Comparison of ENCODE assay signal across 8 mouse cellular contexts in genomic region chr3:89159211-89159610, GRCm38 (mm10). TPM values are rescaled to one million over a fixed set of nuclear protein-coding genes. Genes with fewer than 3 reads are reported as not detected.
A peak's percentile ranks its signal among the peaks of the same experiment; 100 is the strongest.
DNase-seq lines count a peak whose midpoint lies in the region; ATAC-seq and TF ChIP-seq lines count a peak whose summit lies in the region.

No protein-coding gene starts in this region.

- no peaks in the 10 kb centered on the region for H3K9me3 ChIP-seq in G1E (replicated peaks)
- no peaks in the 10 kb centered on the region for H3K9me3 ChIP-seq in embryonic facial prominence, embryonic 14.5 days (ENCODE audit: control insufficient read depth, low read length)
- H3K9me3 ChIP-seq in hindbrain, embryonic 11.5 days (ENCODE audit: control insufficient read depth, low read length): no peaks in the 10 kb centered on the region
- H3K9me3 ChIP-seq in midbrain, postnatal 0 days (ENCODE audit: low read length): no peaks in the 10 kb centered on the region

- peak overlapping the region; percentile 74; the same call in 1 of the 2 replicates for H3K4me3 ChIP-seq in G1E (ENCODE audit: low read depth, low read length)
- peak overlapping the region; percentile 63 for H3K4me3 ChIP-seq in embryonic facial prominence, embryonic 14.5 days (ENCODE audit: low read depth, low read length)
- H3K4me3 ChIP-seq in hindbrain, embryonic 11.5 days (ENCODE audit: low read depth, low read length): peak overlapping the region; percentile 70
- peak overlapping the region; percentile 76 for H3K4me3 ChIP-seq in midbrain, postnatal 0 days (ENCODE audit: low read depth, low read length)

- peak overlapping the region; percentile 64; the same call in 1 of the 2 replicates for H3K9ac ChIP-seq in embryonic facial prominence, embryonic 14.5 days (ENCODE audit: low read depth, low read length)
- H3K9ac ChIP-seq in hindbrain, embryonic 11.5 days (ENCODE audit: low read depth, low read length): peak overlapping the region; percentile 74
- peak overlapping the region; percentile 69 for H3K9ac ChIP-seq in midbrain, postnatal 0 days (replicated peaks; ENCODE audit: low read length, poor library complexity, severe bottlenecking)

- no peak overlapping the region for H3K27ac ChIP-seq in embryonic facial prominence, embryonic 14.5 days (replicated peaks; ENCODE audit: low read depth, low read length)
- no peak overlapping the region for H3K27ac ChIP-seq in hindbrain, embryonic 11.5 days (ENCODE audit: low read depth, low read length)
- peak overlapping the region; percentile 70 for H3K27ac ChIP-seq in midbrain, postnatal 0 days (ENCODE audit: low read depth, low read length)

- 2% methylated on average over 13 of the region's 13 CpGs for WGBS in embryonic facial prominence, embryonic 14.5 days
- WGBS in hindbrain, embryonic 11.5 days: 1% methylated on average over 13 of the region's 13 CpGs
- WGBS in midbrain, postnatal 0 days: 0% methylated on average over 13 of the region's 13 CpGs

- DNase-seq in A20 (ENCODE audit: low read depth, low spot score) (peak; percentile 52), G1E (ENCODE audit: low spot score) (peak; percentile 53), liver (peak; percentile 70)
- peak; percentile 46 for DNase-seq in embryonic facial prominence, embryonic 14.5 days (ENCODE audit: low spot score)
- peak; percentile 75 for DNase-seq in hindbrain, embryonic 11.5 days (ENCODE audit: low spot score)
- no peak for DNase-seq in midbrain, postnatal 0 days (ENCODE audit: low spot score)
- peak; percentile 71 for DNase-seq in yolk sac, embryonic 10.5 days (ENCODE audit: low spot score)
- no peak for DNase-seq in left cerebral cortex, adult 9 months (ENCODE audit: low spot score in 2 of 2)

- TF ChIP-seq CTCF in G1E (IDR thresholded peaks at IDR 0.05; ENCODE audit: low read depth, low read length): no peak
- TF ChIP-seq CTCF in midbrain, postnatal 0 days (IDR thresholded peaks at IDR 0.05): no peak

- peak; percentile 34; the same call in 1 of the 2 replicates for ATAC-seq in G1E (ENCODE audit: extremely low read depth, insufficient number of reproducible peaks, low FRiP score, poor library complexity, severe bottlenecking)
- ATAC-seq in embryonic facial prominence, embryonic 14.5 days (ENCODE audit: low read depth): no peak
- ATAC-seq in hindbrain, embryonic 11.5 days (ENCODE audit: low FRiP score): 0 out of 2 replicates have a peak, but pooled peaks have one; percentile 10
- peak; percentile 18; the same call in 1 of the 2 replicates for ATAC-seq in midbrain, postnatal 0 days (ENCODE audit: low FRiP score)

- no peaks in the 10 kb centered on the region for H3K36me3 ChIP-seq in G1E (replicated peaks)
- no peaks in the 10 kb centered on the region for H3K36me3 ChIP-seq in embryonic facial prominence, embryonic 14.5 days (ENCODE audit: control insufficient read depth, insufficient read depth, low read length)
- no peaks in the 10 kb centered on the region for H3K36me3 ChIP-seq in hindbrain, embryonic 11.5 days (ENCODE audit: control insufficient read depth, insufficient read depth, low read length)
- no peaks in the 10 kb centered on the region for H3K36me3 ChIP-seq in midbrain, postnatal 0 days (ENCODE audit: insufficient read depth, low read length)

- H3K27me3 ChIP-seq in G1E (ENCODE audit: insufficient read depth, low read length): peaks cover 21% of the 10 kb centered on the region
- H3K27me3 ChIP-seq in embryonic facial prominence, embryonic 14.5 days (replicated peaks; ENCODE audit: control insufficient read depth, insufficient read depth, low read length): peaks cover 10% of the 10 kb centered on the region
- no peaks in the 10 kb centered on the region for H3K27me3 ChIP-seq in hindbrain, embryonic 11.5 days (ENCODE audit: control insufficient read depth, insufficient read depth, low read length)
- H3K27me3 ChIP-seq in midbrain, postnatal 0 days (ENCODE audit: insufficient read depth, low read length): no peaks in the 10 kb centered on the region

- peaks cover 33% of the 10 kb centered on the region for H3K4me1 ChIP-seq in G1E (ENCODE audit: insufficient read depth, low read depth, low read length)
- H3K4me1 ChIP-seq in embryonic facial prominence, embryonic 14.5 days (ENCODE audit: control insufficient read depth, insufficient read depth, low read length): peaks cover 20% of the 10 kb centered on the region
- 0 out of 2 replicates have a peak, but pooled peaks cover 4% of the 10 kb centered on the region for H3K4me1 ChIP-seq in hindbrain, embryonic 11.5 days (replicated peaks; ENCODE audit: control insufficient read depth, insufficient read depth, low read length)
- peaks cover 4% of the 10 kb centered on the region; the same call in 1 of the 2 replicates for H3K4me1 ChIP-seq in midbrain, postnatal 0 days (ENCODE audit: insufficient read depth, low read length)

- peak overlapping the region; percentile 98 for H3K4me2 ChIP-seq in embryonic facial prominence, embryonic 14.5 days (ENCODE audit: low read depth, low read length)
- H3K4me2 ChIP-seq in hindbrain, embryonic 11.5 days (replicated peaks; ENCODE audit: low read depth, low read length): peak overlapping the region; percentile 96
- H3K4me2 ChIP-seq in midbrain, postnatal 0 days (ENCODE audit: low read depth, low read length, poor library complexity, severe bottlenecking): peak overlapping the region; percentile 79

RNA-seq across cellular contexts. Expression of gene Hcn3, which starts 0.8 kb away (rescaled TPM):
- total RNA-seq in G1E (2014; fragmentation: Nextera tagmentation) (0.53 TPM in 1 of 2 replicates, not detected in the other), G1E (2017) (0.27 and 0.41 TPM in 2 replicates)
- polyA plus RNA-seq in G1E (2012): 0.85 and 1.0 TPM in 2 replicates
- 1.4 and 2.8 TPM in 2 replicates for polyA plus RNA-seq in embryonic facial prominence, embryonic 14.5 days (2014; fragmentation: Nextera tagmentation; extraction: Ambion mirVana)
- polyA plus RNA-seq in hindbrain, embryonic 11.5 days (2014; fragmentation: Nextera tagmentation; extraction: Ambion mirVana): 3.6 and 4.5 TPM in 2 replicates
- 94.8 and 97.8 TPM in 2 replicates for total RNA-seq in midbrain, postnatal 0 days (2014; rRNA removed)
- polyA plus RNA-seq in midbrain, postnatal 0 days (2015; fragmentation: Nextera tagmentation; extraction: Ambion mirVana): 44.8 and 46.7 TPM in 2 replicates

RNA-seq across cellular contexts. Expression of gene Clk2, which starts 5.4 kb away (rescaled TPM):
- total RNA-seq in G1E (2014; fragmentation: Nextera tagmentation): 130 and 131 TPM in 2 replicates
- total RNA-seq in G1E (2017): 78.9 and 80.9 TPM in 2 replicates
- polyA plus RNA-seq in G1E (2012): 72.3 and 73.3 TPM in 2 replicates
- 22.4 and 23.9 TPM in 2 replicates for polyA plus RNA-seq in embryonic facial prominence, embryonic 14.5 days (2014; fragmentation: Nextera tagmentation; extraction: Ambion mirVana)
- polyA plus RNA-seq in hindbrain, embryonic 11.5 days (2014; fragmentation: Nextera tagmentation; extraction: Ambion mirVana): 27.6 and 30.6 TPM in 2 replicates
- total RNA-seq in midbrain, postnatal 0 days (2014; rRNA removed): 38.9 and 44.5 TPM in 2 replicates
- polyA plus RNA-seq in midbrain, postnatal 0 days (2015; fragmentation: Nextera tagmentation; extraction: Ambion mirVana): 12.1 and 12.6 TPM in 2 replicates

RNA-seq across cellular contexts. Expression of gene Scamp3, which starts 18.1 kb away (rescaled TPM):
- total RNA-seq in G1E (2014; fragmentation: Nextera tagmentation) (123 and 135 TPM in 2 replicates), G1E (2017) (32.9 and 35.1 TPM in 2 replicates)
- polyA plus RNA-seq in G1E (2012): 168 and 234 TPM in 2 replicates
- 93.4 and 96.9 TPM in 2 replicates for polyA plus RNA-seq in embryonic facial prominence, embryonic 14.5 days (2014; fragmentation: Nextera tagmentation; extraction: Ambion mirVana)
- polyA plus RNA-seq in hindbrain, embryonic 11.5 days (2014; fragmentation: Nextera tagmentation; extraction: Ambion mirVana): 85.9 and 90.4 TPM in 2 replicates
- 71.1 and 84.8 TPM in 2 replicates for total RNA-seq in midbrain, postnatal 0 days (2014; rRNA removed)
- 151 and 158 TPM in 2 replicates for polyA plus RNA-seq in midbrain, postnatal 0 days (2015; fragmentation: Nextera tagmentation; extraction: Ambion mirVana)

RNA-seq across cellular contexts. Expression of gene Pklr, which starts 23.3 kb away (rescaled TPM):
- 36.9 and 51.2 TPM in 2 replicates for total RNA-seq in G1E (2014; fragmentation: Nextera tagmentation)
- total RNA-seq in G1E (2017): 22.9 and 31.8 TPM in 2 replicates
- 37.7 and 80.3 TPM in 2 replicates for polyA plus RNA-seq in G1E (2012)
- 0.30 TPM in 1 of 2 replicates, not detected in the other for polyA plus RNA-seq in embryonic facial prominence, embryonic 14.5 days (2014; fragmentation: Nextera tagmentation; extraction: Ambion mirVana)
- 1.6 and 2.0 TPM in 2 replicates for polyA plus RNA-seq in hindbrain, embryonic 11.5 days (2014; fragmentation: Nextera tagmentation; extraction: Ambion mirVana)
- 0.47 TPM in 1 of 2 replicates, not detected in the other for total RNA-seq in midbrain, postnatal 0 days (2014; rRNA removed)
- 0.05 and 0.10 TPM in 2 replicates for polyA plus RNA-seq in midbrain, postnatal 0 days (2015; fragmentation: Nextera tagmentation; extraction: Ambion mirVana)

RNA-seq across cellular contexts. Expression of gene Fam189b, which starts 23.7 kb away (rescaled TPM):
- total RNA-seq in G1E (2014; fragmentation: Nextera tagmentation) (2.2 and 3.5 TPM in 2 replicates), G1E (2017) (1.1 TPM in 2 replicates)
- polyA plus RNA-seq in G1E (2012): 11.9 and 14.8 TPM in 2 replicates
- polyA plus RNA-seq in embryonic facial prominence, embryonic 14.5 days (2014; fragmentation: Nextera tagmentation; extraction: Ambion mirVana): 27.9 and 33.9 TPM in 2 replicates
- polyA plus RNA-seq in hindbrain, embryonic 11.5 days (2014; fragmentation: Nextera tagmentation; extraction: Ambion mirVana): 18.5 and 19.8 TPM in 2 replicates
- total RNA-seq in midbrain, postnatal 0 days (2014; rRNA removed): 12.7 and 22.2 TPM in 2 replicates
- polyA plus RNA-seq in midbrain, postnatal 0 days (2015; fragmentation: Nextera tagmentation; extraction: Ambion mirVana): 32.5 and 37.5 TPM in 2 replicates

Comparison
In these comparisons a context has a peak if more than half of its experiments do, and no peak if none do; other contexts are left out.
1. DNase-seq: peak in A20 (single experiment), G1E (single experiment), embryonic facial prominence, embryonic 14.5 days (single experiment), hindbrain, embryonic 11.5 days (single experiment), liver (single experiment) and yolk sac, embryonic 10.5 days (single experiment); none in midbrain, postnatal 0 days (single experiment) and left cerebral cortex, adult 9 months (0 of 2).
2. Peak in every context shown above with its lines, with median percentiles within 50 percentile points of each other: H3K4me3 ChIP-seq, H3K4me2 ChIP-seq and H3K9ac ChIP-seq.